Comparison of ENCODE assay signal across 8 mouse cellular contexts in genomic region chr15:102203835-102204381, GRCm38 (mm10). TPM values are rescaled to one million over a fixed set of nuclear protein-coding genes. Genes with fewer than 3 reads are reported as not detected.
DNase-seq lines count a peak whose midpoint lies in the region; ATAC-seq lines count a peak whose summit lies in the region.

No protein-coding gene starts in this region.

- ATAC-seq in hindbrain, embryonic 12.5 days (ENCODE audit: low FRiP score): peak; percentile 21

- H3K4me1 ChIP-seq in hindbrain, embryonic 12.5 days: peaks cover 39% of the 10 kb centered on the region

- peaks cover 25% of the 10 kb centered on the region for H3K36me3 ChIP-seq in hindbrain, embryonic 12.5 days

- WGBS in hindbrain, embryonic 12.5 days: 0% methylated on average over 32 of the region's 72 CpGs

- DNase-seq in NIH3T3 (ENCODE audit: low read depth): peak; percentile 84
- DNase-seq in cerebellum, adult 9-11 months: peak; percentile 79
- peak; percentile 66 to 72 for DNase-seq in frontal cortex, postnatal 10 days (ENCODE audit: low spot score in 2 of 2)
- peak; percentile 48 to 55 for DNase-seq in layer of hippocampus, postnatal 25 days (ENCODE audit: extremely low spot score in 1 of 2, low spot score in 1 of 2)
- DNase-seq in lung, postnatal 14 days: peak; percentile 70
- peak; percentile 32 for DNase-seq in retina, adult 2 months (ENCODE audit: low read depth, low spot score)
- DNase-seq in thymus, postnatal 25 days: peak; percentile 78

- H3K27ac ChIP-seq in hindbrain, embryonic 12.5 days: peak overlapping the region; percentile 99

- peak overlapping the region; percentile 81 for H3K4me2 ChIP-seq in hindbrain, embryonic 12.5 days (replicated peaks)

- H3K4me3 ChIP-seq in hindbrain, embryonic 12.5 days: peak overlapping the region; percentile 87

- H3K27me3 ChIP-seq in hindbrain, embryonic 12.5 days: no peaks in the 10 kb centered on the region

- H3K9ac ChIP-seq in hindbrain, embryonic 12.5 days: peak overlapping the region; percentile 94

- H3K9me3 ChIP-seq in hindbrain, embryonic 12.5 days (replicated peaks): no peaks in the 10 kb centered on the region

RNA-seq across cellular contexts. Expression of gene Csad, which starts 0.6 kb away (rescaled TPM):
- 49.3 and 53.5 TPM in 2 replicates for polyA plus RNA-seq in hindbrain, embryonic 12.5 days (2016; fragmentation: Nextera tagmentation; extraction: Ambion mirVana)
- 10 to 100 TPM; 32.5 to 38.4 TPM for total RNA-seq in layer of hippocampus, postnatal 25 days (2021)

RNA-seq across cellular contexts. Expression of gene Zfp740, which starts 0.9 kb away (rescaled TPM):
- 111 and 113 TPM in 2 replicates for polyA plus RNA-seq in hindbrain, embryonic 12.5 days (2016; fragmentation: Nextera tagmentation; extraction: Ambion mirVana)
- total RNA-seq in layer of hippocampus, postnatal 25 days (2021): 10 to 100 TPM; 66.6 to 70.2 TPM

RNA-seq across cellular contexts. Expression of gene Itgb7, which starts 27.8 kb away (rescaled TPM):
- polyA plus RNA-seq in hindbrain, embryonic 12.5 days (2016; fragmentation: Nextera tagmentation; extraction: Ambion mirVana): 1.1 and 2.2 TPM in 2 replicates
- 1 to 10 TPM; 2.0 to 2.3 TPM for total RNA-seq in layer of hippocampus, postnatal 25 days (2021)

RNA-seq across cellular contexts. Expression of gene Rarg, which starts 53.4 kb away (rescaled TPM):
- polyA plus RNA-seq in hindbrain, embryonic 12.5 days (2016; fragmentation: Nextera tagmentation; extraction: Ambion mirVana): 42.2 and 45.6 TPM in 2 replicates
- 10 to 100 TPM; 13.1 to 13.6 TPM for total RNA-seq in layer of hippocampus, postnatal 25 days (2021)

RNA-seq across cellular contexts. Expression of gene Soat2, which starts 53.6 kb away (rescaled TPM):
- polyA plus RNA-seq in hindbrain, embryonic 12.5 days (2016; fragmentation: Nextera tagmentation; extraction: Ambion mirVana): 0.09 TPM in 1 of 2 replicates, not detected in the other
- not detected for total RNA-seq in layer of hippocampus, postnatal 25 days (2021)

Comparison
In these comparisons a context has a peak if more than half of its experiments do, and no peak if none do; other contexts are left out.
1. Peak in every context shown above with its lines: DNase-seq, ATAC-seq, H3K4me3 ChIP-seq and H3K27ac ChIP-seq.
2. DNase-seq: peak in every context shown above with its lines; median percentile 84 in NIH3T3; 79 in cerebellum, adult 9-11 months; 78 in thymus, postnatal 25 days; 70 in lung, postnatal 14 days; 69 in frontal cortex, postnatal 10 days; 52 in layer of hippocampus, postnatal 25 days; 32 in retina, adult 2 months.